Mouse (Mus musculus): ENCODE measurements at regions not wholly inside any gene's neighbourhood (a gene's known extent, or its start where the extent isn't known, plus 50 kb on each side); places are given as distances from the start of the nearest gene placed in this dataset.

- no peak for DNase-seq
- Histone ChIP-seq H3K36me3 (ENCODE audit: control insufficient read depth, insufficient read depth, low read length) (no peaks in the 10 kb centered on the region), H3K4me1 (ENCODE audit: control insufficient read depth, insufficient read depth, low read length) (no peaks in the 10 kb centered on the region; the same call in 1 of the 2 replicates), H3K79me2 (replicated peaks; ENCODE audit: control insufficient read depth, insufficient read depth, low read length) (no peaks in the 10 kb centered on the region), H3K9ac (ENCODE audit: low read depth, low read length) (no peak overlapping the region), H3K27ac (no peak overlapping the region), H3K4me3 (no peak overlapping the region), H3K27me3 (ENCODE audit: control insufficient read depth, insufficient read depth, low read length) (no peaks in the 10 kb centered on the region)
- WGBS, result 70% methylated on average over 7 of the region's 7 CpGs
- intact Hi-C loops (cut with DNase I), result no loop called here
- no peak for TF ChIP-seq CTCF (IDR thresholded peaks at IDR 0.05)
- TF ChIP-seq EP300 (IDR thresholded peaks at IDR 0.05; ENCODE audit: insufficient read depth, low read depth, low read length), result no peak
- TF ChIP-seq POLR2A (IDR thresholded peaks at IDR 0.05; ENCODE audit: insufficient read depth, low read depth, low read length), result no peak
Observed at GRCm38 (mm10) chr2:117440801-117441281, 98.0 kb upstream of the Rasgrp1 start.

- no peak for DNase-seq
- intact Hi-C loops (cut with DNase I), result no loop called here
- no peak overlapping the region for H3K9ac ChIP-seq (ENCODE audit: low read depth, low read length)
- TF ChIP-seq CTCF (IDR thresholded peaks at IDR 0.05), result no peak
- H3K4me3 ChIP-seq, result no peak overlapping the region
- H3K79me2 ChIP-seq (replicated peaks; ENCODE audit: control insufficient read depth, insufficient read depth, low read length), result no peaks in the 10 kb centered on the region
- no peak overlapping the region for H3K27ac ChIP-seq
- no peaks in the 10 kb centered on the region; the same call in 1 of the 2 replicates for H3K4me1 ChIP-seq (ENCODE audit: control insufficient read depth, insufficient read depth, low read length)
- 83% methylated on average over 4 of the region's 4 CpGs for WGBS
- no peaks in the 10 kb centered on the region for H3K36me3 ChIP-seq (ENCODE audit: control insufficient read depth, insufficient read depth, low read length)
- H3K27me3 ChIP-seq (ENCODE audit: control insufficient read depth, insufficient read depth, low read length), result no peaks in the 10 kb centered on the region
Observed at GRCm38 (mm10) chr2:117442862-117443261, 100.1 kb upstream of the Rasgrp1 start.

DNA sequence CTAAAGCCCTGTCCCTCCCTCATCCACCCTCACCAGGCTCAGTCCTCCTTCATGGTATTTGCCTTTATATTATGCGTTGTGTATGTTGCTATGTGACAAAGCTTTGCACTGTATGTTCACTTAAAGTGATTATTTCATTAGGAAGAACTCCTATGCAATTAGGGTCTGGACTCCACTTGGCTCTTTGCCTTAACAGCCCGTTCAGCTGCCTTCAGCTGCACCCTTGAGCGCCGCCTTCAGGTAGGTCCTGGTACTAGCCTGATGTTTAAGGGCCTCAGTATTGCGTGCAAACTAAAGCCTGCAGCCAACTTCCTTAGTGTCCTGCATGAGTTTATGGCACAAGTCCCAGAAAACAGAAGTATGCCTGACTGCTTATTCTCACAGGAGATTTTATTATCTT lies 101.9 kb upstream of the Rasgrp1 start:
- H3K4me1 ChIP-seq (ENCODE audit: control insufficient read depth, insufficient read depth, low read length), result no peaks in the 10 kb centered on the region; the same call in 1 of the 2 replicates
- H3K36me3 ChIP-seq (ENCODE audit: control insufficient read depth, insufficient read depth, low read length), result no peaks in the 10 kb centered on the region
- no peaks in the 10 kb centered on the region for H3K79me2 ChIP-seq (replicated peaks; ENCODE audit: control insufficient read depth, insufficient read depth, low read length)
- no peak overlapping the region for H3K9ac ChIP-seq (ENCODE audit: low read depth, low read length)
- H3K27me3 ChIP-seq (ENCODE audit: control insufficient read depth, insufficient read depth, low read length), result no peaks in the 10 kb centered on the region
- no peak overlapping the region for H3K27ac ChIP-seq
- intact Hi-C loops (cut with DNase I), result no loop called here
- H3K4me3 ChIP-seq, result no peak overlapping the region
- WGBS, result 26% methylated on average over 5 of the region's 5 CpGs
- no peak for DNase-seq
- TF ChIP-seq POLR2A (IDR thresholded peaks at IDR 0.05; ENCODE audit: insufficient read depth, low read depth, low read length), result no peak
- peak; percentile 36 for TF ChIP-seq CTCF (IDR thresholded peaks at IDR 0.05)

- DNase-seq, result peak in 1 of 2 experiments; percentile 6
- Histone ChIP-seq H3K9ac (ENCODE audit: low read depth, low read length) (no peak overlapping the region), H3K36me3 (ENCODE audit: control insufficient read depth, insufficient read depth, low read length) (no peaks in the 10 kb centered on the region), H3K4me1 (ENCODE audit: control insufficient read depth, insufficient read depth, low read length) (no peaks in the 10 kb centered on the region; the same call in 1 of the 2 replicates), H3K27ac (no peak overlapping the region), H3K27me3 (ENCODE audit: control insufficient read depth, insufficient read depth, low read length) (no peaks in the 10 kb centered on the region), H3K4me3 (no peak overlapping the region), H3K79me2 (replicated peaks; ENCODE audit: control insufficient read depth, insufficient read depth, low read length) (no peaks in the 10 kb centered on the region)
- intact Hi-C loops (cut with DNase I), result no loop called here
- TF ChIP-seq CTCF (IDR thresholded peaks at IDR 0.05) (no peak), POLR2A (IDR thresholded peaks at IDR 0.05; ENCODE audit: insufficient read depth, low read depth, low read length) (no peak), EP300 (IDR thresholded peaks at IDR 0.05; ENCODE audit: insufficient read depth, low read depth, low read length) (no peak)
- 63% methylated on average over 4 of the region's 4 CpGs for WGBS
Observed at GRCm38 (mm10) chr2:117446876-117447275, 104.1 kb upstream of the Rasgrp1 start.

DNA sequence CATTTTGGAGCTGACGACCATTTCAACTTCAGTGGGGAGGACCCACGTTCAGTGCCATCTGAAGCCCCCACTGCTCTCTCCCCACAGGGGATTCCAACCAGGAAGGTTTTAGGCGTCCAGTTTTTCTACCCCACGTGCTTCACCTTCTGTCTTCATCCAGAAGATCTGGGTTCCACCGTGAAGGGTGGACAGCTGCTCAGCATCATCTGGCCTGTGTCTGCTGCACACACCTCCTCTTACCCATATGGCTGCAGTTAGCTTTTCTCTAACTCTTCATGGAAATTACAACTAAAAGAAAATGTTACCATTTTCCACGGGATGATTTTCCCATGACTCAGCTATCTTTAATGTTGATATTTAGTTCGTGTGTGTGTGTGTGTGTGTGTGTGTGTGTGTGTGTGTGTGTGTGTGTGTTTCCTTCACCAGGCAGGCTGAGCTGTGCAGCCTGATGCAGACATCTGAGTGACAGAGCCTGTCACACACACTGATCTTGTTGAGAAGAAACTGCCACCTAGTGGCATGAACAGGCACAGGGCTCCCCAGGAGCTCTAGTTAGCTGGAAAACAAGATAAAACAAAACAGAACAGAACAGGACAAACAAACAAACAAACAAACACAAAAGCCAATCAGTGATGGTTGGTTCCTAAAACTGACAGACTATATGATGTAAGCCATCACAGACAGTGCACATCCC lies 107.5 kb upstream of the Rasgrp1 start:
- no peak overlapping the region for H3K9ac ChIP-seq (ENCODE audit: low read depth, low read length)
- H3K27me3 ChIP-seq (ENCODE audit: control insufficient read depth, insufficient read depth, low read length), result no peaks in the 10 kb centered on the region
- no peaks in the 10 kb centered on the region for H3K79me2 ChIP-seq (replicated peaks; ENCODE audit: control insufficient read depth, insufficient read depth, low read length)
- H3K4me1 ChIP-seq (ENCODE audit: control insufficient read depth, insufficient read depth, low read length), result no peaks in the 10 kb centered on the region
- TF ChIP-seq CTCF (IDR thresholded peaks at IDR 0.05) (peak; percentile 59), EP300 (IDR thresholded peaks at IDR 0.05; ENCODE audit: insufficient read depth, low read depth, low read length) (no peak), POLR2A (IDR thresholded peaks at IDR 0.05; ENCODE audit: insufficient read depth, low read depth, low read length) (no peak)
- H3K4me3 ChIP-seq, result no peak overlapping the region
- 55% methylated on average over 7 of the region's 7 CpGs for WGBS
- DNase-seq, result peak in 1 of 2 experiments; percentile 13
- no peaks in the 10 kb centered on the region for H3K36me3 ChIP-seq (ENCODE audit: control insufficient read depth, insufficient read depth, low read length)
- no peak overlapping the region for H3K27ac ChIP-seq
- intact Hi-C loops (cut with DNase I), result loop anchor here (10.0 kb wide), 1 partner anchor 794 kb away; no protein-coding TSS in a partner anchor

DNA sequence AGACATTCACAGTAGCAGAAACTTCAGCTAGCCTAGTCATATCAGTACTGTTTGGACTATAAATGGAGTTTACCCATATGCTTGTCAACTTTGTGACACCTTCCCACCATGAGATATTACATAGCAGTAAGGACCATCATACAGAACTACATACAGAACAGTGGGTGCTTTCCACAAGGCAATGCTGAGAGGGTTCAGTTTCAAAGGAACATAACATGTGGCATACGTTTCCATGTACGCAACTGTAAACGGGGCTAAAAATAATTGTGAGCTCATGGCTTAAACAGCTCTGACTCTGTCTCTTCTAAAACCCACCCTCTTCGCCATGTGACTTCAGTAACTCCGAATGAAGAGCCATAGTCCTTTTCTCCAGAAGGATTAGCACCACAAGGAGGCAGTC lies 109.0 kb upstream of the Rasgrp1 start:
- Histone ChIP-seq H3K79me2 (replicated peaks; ENCODE audit: control insufficient read depth, insufficient read depth, low read length) (no peaks in the 10 kb centered on the region), H3K4me1 (ENCODE audit: control insufficient read depth, insufficient read depth, low read length) (no peaks in the 10 kb centered on the region), H3K4me3 (no peak overlapping the region), H3K27ac (no peak overlapping the region), H3K9ac (ENCODE audit: low read depth, low read length) (no peak overlapping the region), H3K36me3 (ENCODE audit: control insufficient read depth, insufficient read depth, low read length) (no peaks in the 10 kb centered on the region), H3K27me3 (ENCODE audit: control insufficient read depth, insufficient read depth, low read length) (no peaks in the 10 kb centered on the region)
- 31% methylated on average over 5 of the region's 5 CpGs for WGBS
- no peak for TF ChIP-seq EP300 (IDR thresholded peaks at IDR 0.05; ENCODE audit: insufficient read depth, low read depth, low read length)
- TF ChIP-seq CTCF (IDR thresholded peaks at IDR 0.05), result no peak
- TF ChIP-seq POLR2A (IDR thresholded peaks at IDR 0.05; ENCODE audit: insufficient read depth, low read depth, low read length), result no peak
- DNase-seq, result no peak
- intact Hi-C loops (cut with DNase I), result loop anchor here (10.0 kb wide), 1 partner anchor 793 kb away; no protein-coding TSS in a partner anchor
